In the genomic region with DNA sequence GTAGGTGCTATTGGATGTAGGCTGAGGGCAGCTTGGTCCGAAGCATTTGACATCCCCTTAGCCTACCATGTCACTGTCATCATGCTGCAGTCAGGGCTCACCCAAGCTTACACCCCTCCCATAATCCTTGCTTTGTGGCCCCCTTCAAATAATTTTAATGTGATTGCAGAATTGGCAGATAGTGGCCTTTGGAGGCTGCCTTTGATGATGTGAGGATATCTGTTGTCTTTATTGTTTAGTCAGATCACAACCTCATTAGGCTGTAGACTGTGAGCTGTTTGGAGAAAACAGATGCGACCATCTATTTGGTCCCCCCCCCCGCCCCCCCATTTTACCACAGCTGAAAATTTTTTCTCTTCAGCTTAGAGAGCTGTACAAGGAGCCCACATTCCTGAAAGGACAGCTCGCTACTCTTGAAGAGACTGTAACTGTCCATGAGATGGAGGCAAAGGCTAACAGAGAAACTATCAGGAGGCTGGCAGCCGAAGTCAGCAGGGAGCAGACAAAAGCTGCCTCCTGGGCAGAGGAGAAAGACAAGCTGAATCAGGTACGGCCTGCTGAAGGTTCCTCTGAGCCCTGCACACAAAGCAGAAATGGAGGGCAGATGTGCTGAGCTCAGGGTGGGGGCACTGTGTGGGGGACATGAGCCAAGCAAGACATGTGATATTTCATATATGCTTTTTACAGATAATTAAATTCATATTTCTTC, we compare ENCODE assay signal across 12 mouse cellular contexts. TPM values are rescaled to one million over a fixed set of nuclear protein-coding genes. Genes with fewer than 3 reads are reported as not detected.
DNase-seq lines count a peak whose midpoint lies in the region; ATAC-seq and TF ChIP-seq lines count a peak whose summit lies in the region.
"Had no signal": no experiment of that assay in that cellular context is flagged by ENCODE, and none has a peak within 500 bp of the region (broad histone marks: within the 10 kb centered on the region; RNA-seq: fewer than 3 reads in every experiment).

No protein-coding gene starts in this region.

- no peaks in the 10 kb centered on the region for H3K27me3 ChIP-seq in hindbrain, embryonic 13.5 days
- no peaks in the 10 kb centered on the region for H3K27me3 ChIP-seq in hindbrain, embryonic 11.5 days (ENCODE audit: control insufficient read depth, insufficient read depth, low read length)
- no peaks in the 10 kb centered on the region for H3K27me3 ChIP-seq in hindbrain, postnatal 0 days (ENCODE audit: insufficient read depth, low read length)
- H3K27me3 ChIP-seq: liver, embryonic 13.5 days had no signal

- H3K4me2 ChIP-seq in hindbrain, embryonic 13.5 days = no peak overlapping the region
- no peak overlapping the region for H3K4me2 ChIP-seq in hindbrain, embryonic 11.5 days (replicated peaks; ENCODE audit: low read depth, low read length)
- no peak overlapping the region for H3K4me2 ChIP-seq in hindbrain, postnatal 0 days (ENCODE audit: low read depth, low read length)
- H3K4me2 ChIP-seq: liver, embryonic 13.5 days had no signal

- H3K36me3 ChIP-seq in hindbrain, embryonic 13.5 days = no peaks in the 10 kb centered on the region
- H3K36me3 ChIP-seq in hindbrain, embryonic 11.5 days (ENCODE audit: control insufficient read depth, insufficient read depth, low read length) = no peaks in the 10 kb centered on the region
- no peaks in the 10 kb centered on the region for H3K36me3 ChIP-seq in hindbrain, postnatal 0 days (ENCODE audit: insufficient read depth, low read length)
- H3K36me3 ChIP-seq: liver, embryonic 13.5 days had no signal

- H3K9ac ChIP-seq in hindbrain, embryonic 13.5 days = no peak overlapping the region
- H3K9ac ChIP-seq in hindbrain, embryonic 11.5 days (ENCODE audit: low read depth, low read length) = no peak overlapping the region
- no peak overlapping the region for H3K9ac ChIP-seq in hindbrain, postnatal 0 days (replicated peaks; ENCODE audit: low read length)
- H3K9ac ChIP-seq: liver, embryonic 13.5 days had no signal

- H3K4me3 ChIP-seq in hindbrain, embryonic 13.5 days = no peak overlapping the region
- no peak overlapping the region for H3K4me3 ChIP-seq in hindbrain, embryonic 11.5 days (ENCODE audit: low read depth, low read length)
- no peak overlapping the region for H3K4me3 ChIP-seq in hindbrain, postnatal 0 days (ENCODE audit: low read length)
- H3K4me3 ChIP-seq: liver, embryonic 13.5 days had no signal

- no peak for DNase-seq in hindbrain, embryonic 11.5 days (ENCODE audit: low spot score)
- DNase-seq in ovary, postnatal 14 days (ENCODE audit: low spot score) = peak; percentile 32
- no peak for DNase-seq in ovary, postnatal 10 days (ENCODE audit: low spot score)
- peak; percentile 69 for DNase-seq in hindbrain, postnatal 0 days (ENCODE audit: low spot score)
- DNase-seq in retina, postnatal 1 day = peak; percentile 23
- DNase-seq in T-cell, adult 2 months (ENCODE audit: low spot score) = no peak
- DNase-seq: cerebellum, adult 18-20 months; heart, postnatal 36 days; liver, embryonic 13.5 days; thymus, postnatal 36 days had no signal

- H3K27ac ChIP-seq in hindbrain, embryonic 13.5 days = no peak overlapping the region
- no peak overlapping the region for H3K27ac ChIP-seq in hindbrain, embryonic 11.5 days (ENCODE audit: low read depth, low read length)
- no peak overlapping the region for H3K27ac ChIP-seq in hindbrain, postnatal 0 days
- H3K27ac ChIP-seq: liver, embryonic 13.5 days had no signal

- no peaks in the 10 kb centered on the region for H3K9me3 ChIP-seq in hindbrain, embryonic 13.5 days
- no peaks in the 10 kb centered on the region for H3K9me3 ChIP-seq in hindbrain, embryonic 11.5 days (ENCODE audit: control insufficient read depth, low read length)
- no peaks in the 10 kb centered on the region for H3K9me3 ChIP-seq in hindbrain, postnatal 0 days (ENCODE audit: low read length)
- H3K9me3 ChIP-seq: liver, embryonic 13.5 days had no signal

- peak; percentile 66 for ATAC-seq in hindbrain, embryonic 13.5 days (ENCODE audit: low FRiP score)
- no peak for ATAC-seq in hindbrain, embryonic 11.5 days (ENCODE audit: low FRiP score)
- ATAC-seq in hindbrain, postnatal 0 days = peak; percentile 77

- WGBS in hindbrain, embryonic 13.5 days = 46% methylated on average over 6 of the region's 6 CpGs
- WGBS in hindbrain, embryonic 11.5 days = 52% methylated on average over 6 of the region's 6 CpGs
- 40% methylated on average over 6 of the region's 6 CpGs for WGBS in hindbrain, postnatal 0 days

- H3K4me1 ChIP-seq in hindbrain, embryonic 13.5 days (replicated peaks) = no peaks in the 10 kb centered on the region
- no peaks in the 10 kb centered on the region for H3K4me1 ChIP-seq in hindbrain, embryonic 11.5 days (replicated peaks; ENCODE audit: control insufficient read depth, insufficient read depth, low read length)
- H3K4me1 ChIP-seq in hindbrain, postnatal 0 days (ENCODE audit: insufficient read depth, low read length) = no peaks in the 10 kb centered on the region
- H3K4me1 ChIP-seq: liver, embryonic 13.5 days had no signal

- TF ChIP-seq CTCF in hindbrain, postnatal 0 days (IDR thresholded peaks at IDR 0.05; ENCODE audit: low read depth) = peak; percentile 64

RNA-seq across cellular contexts. Expression of a gene that starts 38.2 kb away (rescaled TPM):
- polyA plus RNA-seq in hindbrain, embryonic 13.5 days (2015; fragmentation: Nextera tagmentation; extraction: Ambion mirVana) = 0.23 and 0.55 TPM in 2 replicates
- polyA plus RNA-seq in hindbrain, embryonic 11.5 days (2014; fragmentation: Nextera tagmentation; extraction: Ambion mirVana) = 0.40 and 0.50 TPM in 2 replicates
- total RNA-seq in hindbrain, postnatal 0 days (2014; rRNA removed) = 0.99 and 1.0 TPM in 2 replicates
- polyA plus RNA-seq in hindbrain, postnatal 0 days (2015; fragmentation: Nextera tagmentation; extraction: Ambion mirVana) = 0.36 and 0.44 TPM in 2 replicates
- polyA plus RNA-seq: liver, embryonic 13.5 days; small intestine, adult 2 months had no signal

Comparison
In these comparisons a context has a peak if more than half of its experiments do, and no peak if none do; other contexts are left out.
1. DNase-seq: peak in ovary, postnatal 14 days (single experiment), hindbrain, postnatal 0 days (single experiment) and retina, postnatal 1 day (single experiment); none in hindbrain, embryonic 11.5 days (single experiment), ovary, postnatal 10 days (single experiment) and T-cell, adult 2 months (single experiment).